Mouse (Mus musculus) midbrain, embryonic 15.5 days (tissue): Measurements from ENCODE around the gene Slc25a31. TPM values are rescaled to one million over a fixed set of nuclear protein-coding genes. Genes with fewer than 3 reads are reported as not detected.
A peak's percentile ranks its signal among the peaks of the same experiment; 100 is the strongest.

Experiments
- ATAC-seq: fragments of 200-750 bp; cut with Nextera tagmentation; replicated peaks from 2 replicates; pipeline ENCODE4 v1.8.0; 2017; ENCODE audit warnings: moderate TSS enrichment
- H3K27ac ChIP-seq: fragments of 300-500 bp; sonication (generic); 2 replicates; pipeline ENCODE4 v1.5.1; 2015; ENCODE audit warnings: mild to moderate bottlenecking, inconsistent platforms
- H3K27me3 ChIP-seq: fragments of 300-500 bp; sonication (generic); replicated peaks from 2 replicates; pipeline ENCODE4 v1.6.1; 2015; ENCODE audit warnings: inconsistent platforms
- H3K36me3 ChIP-seq: fragments of 300-500 bp; sonication (generic); replicated peaks from 2 replicates; pipeline ENCODE4 v1.6.1; 2015; ENCODE audit warnings: inconsistent platforms
- H3K4me1 ChIP-seq: fragments of 300-500 bp; sonication (generic); 2 replicates; pipeline ENCODE4 v1.6.1; 2015; ENCODE audit warnings: inconsistent platforms
- H3K4me2 ChIP-seq: fragments of 300-500 bp; sonication (generic); 2 replicates; pipeline ENCODE4 v1.6.1; 2015; ENCODE audit warnings: inconsistent platforms, mild to moderate bottlenecking, moderate library complexity
- H3K4me3 ChIP-seq: fragments of 300-500 bp; sonication (generic); 2 replicates; pipeline ENCODE4 v1.5.1; 2015; ENCODE audit warnings: mild to moderate bottlenecking, inconsistent platforms
- H3K9ac ChIP-seq: fragments of 300-500 bp; sonication (generic); 2 replicates; pipeline ENCODE4 v1.6.1; 2015; ENCODE audit warnings: mild to moderate bottlenecking, inconsistent platforms
- H3K9me3 ChIP-seq: fragments of 300-500 bp; sonication (generic); 2 replicates; pipeline ENCODE4 v1.6.1; 2016; ENCODE audit warnings: inconsistent platforms
- WGBS: fragments of 180-500 bp; shearing (Covaris S2); methylation state at CpG from one replicate; pipeline ENCODE4 v1.1.7; 2015; ENCODE audit warnings: mixed read lengths; 5-methylcytosine and 5-hydroxymethylcytosine counted together
- polyA plus RNA-seq: library from polyadenylated mRNA; unstranded; fragments of >200 nt; fragmentation: Nextera tagmentation; extraction: Ambion mirVana; gene quantifications from 2 replicates; pipeline ENCODE4 v1.2.1, GENCODE M21; 2015

Slc25a31 gene
- 0.31 and 0.32 TPM in 2 replicates for polyA plus RNA-seq

DNA sequence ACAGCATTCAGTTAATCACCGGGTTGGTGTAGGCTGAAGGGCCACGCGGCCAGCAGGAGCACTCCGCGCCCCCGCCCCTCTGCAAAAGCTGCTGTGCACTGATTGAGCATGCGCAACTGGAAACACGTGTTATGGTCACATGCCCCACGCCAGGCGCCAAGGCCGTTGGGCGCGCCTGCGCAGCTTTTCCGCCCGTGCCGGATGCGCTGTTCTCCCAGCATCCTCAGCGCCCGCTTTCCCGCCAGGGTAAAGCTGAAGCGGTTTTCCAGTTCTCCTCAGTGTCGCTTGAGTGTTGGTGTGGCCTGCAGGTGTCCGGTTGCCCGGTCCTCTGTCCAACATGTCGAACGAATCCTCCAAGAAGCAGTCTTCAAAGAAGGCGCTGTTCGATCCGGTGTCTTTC is at the start of gene Slc25a31:
TSS of gene Slc25a31 (plus strand) at position 201 of the 400 bp plus-strand sequence.
- H3K27me3 ChIP-seq: no peaks in the 10 kb centered on the region
- no peak within 1 kb of the TSS for H3K4me3 ChIP-seq
- H3K27ac ChIP-seq: no peak within 1 kb of the TSS
- H3K4me2 ChIP-seq: no peak within 1 kb of the TSS
- WGBS: 91% methylated on average over 30 of the region's 30 CpGs
- ATAC-seq: no peak
- no peaks in the 10 kb centered on the region for H3K9me3 ChIP-seq
- no peaks in the 10 kb centered on the region for H3K36me3 ChIP-seq
- no peak within 1 kb of the TSS for H3K9ac ChIP-seq
- H3K4me1 ChIP-seq: no peaks in the 10 kb centered on the region

DNA sequence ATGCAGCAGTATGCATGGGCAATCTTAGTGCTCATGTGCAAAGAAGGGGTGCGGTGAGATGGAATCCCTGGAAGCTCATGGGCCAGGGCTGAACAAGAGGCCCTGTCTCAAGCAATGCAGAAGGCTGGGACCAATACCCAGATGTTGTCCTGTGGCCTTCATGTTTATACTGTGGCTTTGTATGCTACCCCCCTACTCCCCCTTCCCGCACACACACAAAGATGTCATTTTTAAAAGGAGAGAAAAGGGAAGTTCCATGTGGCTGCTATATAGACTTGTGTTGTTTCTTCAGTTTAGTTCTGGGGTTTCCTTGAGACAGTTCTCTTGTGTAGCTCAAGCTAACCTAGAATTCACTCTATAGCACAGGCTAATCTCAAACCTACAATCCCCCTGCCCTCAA is 48.4 kb upstream of the Slc25a31 start:
- 93% methylated on average over 2 of the region's 2 CpGs for WGBS
- H3K4me1 ChIP-seq: no peaks in the 10 kb centered on the region
- H3K27me3 ChIP-seq: no peaks in the 10 kb centered on the region
- H3K36me3 ChIP-seq: no peaks in the 10 kb centered on the region; the same call in 1 of the 2 replicates
- ATAC-seq: no peak
- H3K4me3 ChIP-seq: no peak overlapping the region
- H3K9ac ChIP-seq: no peak overlapping the region
- H3K9me3 ChIP-seq: no peaks in the 10 kb centered on the region
- H3K4me2 ChIP-seq: no peak overlapping the region
- H3K27ac ChIP-seq: no peak overlapping the region

DNA sequence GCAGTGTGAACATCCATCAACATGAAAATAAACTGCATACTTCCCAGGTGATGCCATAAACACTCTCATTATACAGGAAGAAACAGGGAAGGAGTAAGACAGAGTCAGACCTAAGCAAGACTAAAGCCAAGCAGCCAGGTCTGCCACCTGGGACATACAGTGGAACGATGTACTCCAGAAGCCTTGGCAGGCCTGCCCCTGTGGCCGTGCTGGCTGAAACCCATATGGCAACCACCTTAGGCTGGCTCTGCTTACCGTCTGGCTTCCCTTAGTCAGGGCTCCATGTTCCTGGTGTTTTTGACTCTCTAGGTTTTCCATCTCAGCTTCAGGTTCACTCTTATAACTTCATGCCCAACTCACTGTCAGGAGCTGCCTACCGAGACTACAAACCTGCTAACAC is 42.5 kb upstream of the Slc25a31 start:
- ATAC-seq: no peak
- H3K27me3 ChIP-seq: no peaks in the 10 kb centered on the region
- no peak overlapping the region for H3K4me3 ChIP-seq
- H3K27ac ChIP-seq: no peak overlapping the region
- no peak overlapping the region for H3K4me2 ChIP-seq
- no peaks in the 10 kb centered on the region for H3K4me1 ChIP-seq
- 90% methylated on average over 4 of the region's 4 CpGs for WGBS
- H3K9ac ChIP-seq: no peak overlapping the region
- no peaks in the 10 kb centered on the region for H3K9me3 ChIP-seq
- no peaks in the 10 kb centered on the region; the same call in 1 of the 2 replicates for H3K36me3 ChIP-seq

DNA sequence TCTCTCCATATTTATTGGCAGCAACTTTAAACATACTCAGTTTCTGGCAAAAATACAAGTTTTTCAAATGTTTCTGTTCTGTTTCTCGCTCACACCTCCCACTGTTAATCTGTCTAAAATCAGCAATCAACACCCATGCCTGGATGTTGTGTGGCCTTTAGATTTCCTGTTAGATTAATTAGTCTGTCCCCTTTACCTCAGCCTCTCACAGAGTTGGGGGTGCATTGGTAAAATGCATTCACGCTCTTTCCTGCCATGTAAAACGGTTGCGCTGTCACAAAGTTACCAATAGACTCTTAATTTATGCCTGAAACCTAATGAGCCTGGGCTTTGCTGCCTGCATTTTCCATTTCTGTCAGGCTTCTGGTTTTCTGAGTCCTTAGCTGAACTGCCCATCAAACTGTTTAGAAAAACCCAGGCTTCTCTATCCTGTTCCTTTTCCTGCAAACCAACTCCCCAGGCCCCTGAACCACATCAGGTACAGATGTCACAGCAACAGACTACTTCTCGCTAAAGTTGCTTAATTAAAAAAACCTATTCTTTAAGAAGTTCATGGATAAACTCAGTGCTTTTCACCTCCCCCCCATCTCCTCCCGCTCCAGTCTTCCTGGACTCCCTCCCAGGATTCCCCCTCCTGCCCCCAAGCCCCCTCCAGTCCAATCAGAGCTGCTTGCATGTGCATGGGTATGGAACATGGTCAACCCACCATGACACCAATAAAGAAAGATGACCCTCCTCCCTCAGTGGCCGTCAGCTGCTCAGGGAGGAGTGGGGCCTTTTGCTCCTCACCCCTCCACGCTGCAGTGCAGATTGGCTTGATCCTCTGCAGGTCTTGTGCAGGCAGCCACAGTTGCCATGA is 41.6 kb upstream of the Slc25a31 start:
- Histone ChIP-seq H3K27me3 (no peaks in the 10 kb centered on the region), H3K9ac (no peak overlapping the region), H3K4me1 (no peaks in the 10 kb centered on the region), H3K9me3 (no peaks in the 10 kb centered on the region), H3K36me3 (no peaks in the 10 kb centered on the region; the same call in 1 of the 2 replicates), H3K4me3 (no peak overlapping the region), H3K27ac (no peak overlapping the region), H3K4me2 (no peak overlapping the region)
- WGBS: 83% methylated on average over 8 of the region's 8 CpGs
- no peak for ATAC-seq

DNA sequence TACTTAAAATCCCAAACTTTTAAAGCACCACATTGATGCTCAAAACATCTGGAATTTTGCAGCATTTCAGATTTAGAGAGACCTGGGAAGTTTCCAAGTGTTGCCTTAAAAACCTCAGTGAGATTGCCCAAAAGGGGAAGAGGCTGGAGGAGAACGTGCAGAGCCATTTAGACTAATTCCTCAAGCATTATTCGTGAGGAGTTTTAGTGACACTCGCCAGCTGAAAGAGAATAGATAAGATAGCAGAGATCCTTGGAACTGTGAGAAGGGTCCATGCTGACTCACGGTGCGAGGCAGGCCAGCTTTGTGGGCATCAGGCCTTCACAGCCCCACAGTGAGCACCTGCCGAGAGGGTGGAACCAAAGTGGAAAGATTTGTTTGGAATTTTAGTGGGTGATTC is 39.8 kb upstream of the Slc25a31 start:
- H3K27ac ChIP-seq: no peak overlapping the region
- no peaks in the 10 kb centered on the region for H3K9me3 ChIP-seq
- H3K4me1 ChIP-seq: no peaks in the 10 kb centered on the region
- no peak overlapping the region for H3K4me2 ChIP-seq
- WGBS: 67% methylated on average over 6 of the region's 6 CpGs
- no peak overlapping the region for H3K9ac ChIP-seq
- H3K4me3 ChIP-seq: no peak overlapping the region
- ATAC-seq: no peak
- H3K27me3 ChIP-seq: no peaks in the 10 kb centered on the region
- H3K36me3 ChIP-seq: no peaks in the 10 kb centered on the region

DNA sequence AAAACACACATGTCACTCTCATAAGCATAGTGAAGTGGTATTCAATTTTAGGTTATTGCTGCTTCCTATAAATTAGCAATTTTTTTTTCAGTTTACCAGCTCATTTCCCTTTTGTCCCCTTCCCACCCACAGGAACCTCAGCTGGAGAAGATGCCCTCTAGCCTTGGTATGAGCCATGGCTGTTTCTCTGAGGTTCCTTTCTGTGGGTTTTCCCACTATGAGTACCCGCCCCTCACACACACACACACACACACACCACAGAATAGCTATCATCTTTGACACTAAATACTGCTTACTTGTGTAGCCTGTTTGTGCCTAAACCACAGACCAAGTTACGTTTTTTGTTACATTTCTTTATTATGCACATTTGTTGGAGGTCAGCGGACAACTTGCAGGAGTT is 39.3 kb upstream of the Slc25a31 start:
- H3K27me3 ChIP-seq: no peaks in the 10 kb centered on the region
- no peak overlapping the region for H3K4me2 ChIP-seq
- 92% methylated on average over 3 of the region's 3 CpGs for WGBS
- H3K27ac ChIP-seq: no peak overlapping the region
- H3K4me1 ChIP-seq: no peaks in the 10 kb centered on the region
- no peak for ATAC-seq
- no peak overlapping the region for H3K9ac ChIP-seq
- H3K36me3 ChIP-seq: no peaks in the 10 kb centered on the region
- no peaks in the 10 kb centered on the region for H3K9me3 ChIP-seq
- H3K4me3 ChIP-seq: no peak overlapping the region

DNA sequence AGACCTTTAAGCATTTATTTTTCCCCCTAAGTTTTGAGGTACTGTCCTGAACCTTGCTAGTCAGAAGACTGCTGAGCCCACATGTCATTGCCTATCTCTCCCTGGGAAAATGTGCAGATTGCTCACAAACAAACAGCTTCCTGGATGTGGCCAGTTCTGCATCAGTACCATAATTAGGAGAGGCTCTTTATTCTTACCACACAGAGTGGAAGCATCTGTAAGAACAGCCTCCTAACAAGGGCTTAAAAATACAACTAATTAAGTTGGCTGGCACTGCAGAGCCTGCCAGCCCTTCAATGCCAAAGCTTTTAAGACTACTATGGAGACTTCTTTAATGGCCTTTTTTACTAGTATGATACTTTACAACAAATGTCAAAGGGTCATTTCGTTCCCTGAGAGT is 35.1 kb upstream of the Slc25a31 start:
- H3K4me1 ChIP-seq: no peaks in the 10 kb centered on the region
- no peaks in the 10 kb centered on the region for H3K36me3 ChIP-seq
- no peak overlapping the region for H3K4me2 ChIP-seq
- H3K9ac ChIP-seq: no peak overlapping the region
- WGBS: 61% methylated on average over 1 of the region's 1 CpGs
- no peak overlapping the region for H3K27ac ChIP-seq
- no peak overlapping the region for H3K4me3 ChIP-seq
- H3K9me3 ChIP-seq: no peaks in the 10 kb centered on the region
- no peaks in the 10 kb centered on the region for H3K27me3 ChIP-seq
- ATAC-seq: no peak

DNA sequence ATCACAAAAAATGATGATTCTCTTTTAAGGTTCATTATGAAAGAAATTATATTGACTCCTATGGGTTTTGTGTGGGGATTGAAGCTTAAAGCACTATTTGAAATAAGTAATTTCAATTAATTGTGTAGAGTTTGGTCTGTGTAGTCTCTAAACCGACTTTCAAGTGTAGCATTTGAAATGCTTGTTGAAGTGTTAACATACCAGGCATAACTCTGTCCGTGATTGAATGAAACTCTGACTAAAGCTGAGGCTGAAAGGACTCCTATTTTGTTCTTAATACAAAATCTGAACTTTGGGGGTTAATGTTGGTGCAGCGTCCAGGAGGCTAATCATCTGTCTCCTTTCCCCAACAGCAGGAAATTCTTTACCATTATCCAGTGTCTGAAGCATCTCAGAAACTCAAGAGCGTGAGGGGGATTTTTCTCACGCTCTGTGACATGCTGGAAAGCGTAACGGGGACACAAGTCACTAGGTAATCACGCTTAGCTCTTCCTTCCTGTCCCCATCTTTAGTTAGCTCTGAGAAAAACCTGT is 33.7 kb upstream of the Slc25a31 start:
- H3K9me3 ChIP-seq: no peaks in the 10 kb centered on the region

DNA sequence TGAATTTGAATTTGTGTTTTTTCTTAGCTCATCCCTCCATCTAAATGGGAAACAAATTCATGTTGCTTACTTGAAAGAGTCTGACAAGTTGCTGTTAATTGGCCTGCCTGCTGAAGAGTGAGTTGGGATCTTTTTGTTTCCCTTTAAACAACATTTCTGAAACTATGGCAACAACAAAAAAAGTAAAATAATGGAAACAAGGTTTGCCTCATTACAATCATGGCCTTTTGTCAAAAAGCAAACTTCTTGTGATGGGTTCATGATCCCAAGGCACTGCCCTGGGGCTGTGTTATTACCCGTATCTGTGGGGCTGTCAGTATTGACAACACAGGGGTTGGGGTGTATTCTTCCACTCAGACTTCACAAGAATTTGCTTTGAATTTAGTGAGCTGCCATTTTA is 29.8 kb upstream of the Slc25a31 start:
- H3K4me3 ChIP-seq: no peak overlapping the region

More for the DNA sequence above, 33.7 kb upstream of the Slc25a31 start:
- Histone ChIP-seq H3K27ac (no peak overlapping the region), H3K4me2 (no peak overlapping the region), H3K36me3 (no peaks in the 10 kb centered on the region), H3K9ac (no peak overlapping the region), H3K27me3 (no peaks in the 10 kb centered on the region), H3K4me1 (no peaks in the 10 kb centered on the region), H3K4me3 (no peak overlapping the region)
- WGBS: 37% methylated on average over 8 of the region's 8 CpGs
- ATAC-seq: no peak

DNA sequence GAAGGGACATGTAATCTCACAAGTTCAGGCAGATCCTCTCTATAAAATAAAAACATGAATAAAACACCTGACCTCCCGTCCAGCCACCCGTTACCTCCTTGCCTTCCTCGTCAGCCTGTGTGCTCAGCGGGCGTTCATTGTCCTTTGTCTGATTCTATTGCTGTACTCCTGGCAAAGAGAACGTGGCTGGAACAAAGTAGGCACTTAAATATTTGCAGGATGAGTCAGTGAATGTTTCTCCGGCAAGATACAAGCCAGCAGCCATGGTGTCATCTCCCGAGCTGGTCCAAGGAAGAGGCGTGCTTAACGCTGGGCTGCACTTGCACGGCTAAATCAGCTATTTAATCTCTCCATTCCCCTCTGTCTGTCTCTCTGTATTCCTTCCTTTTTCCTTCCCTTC is 26.3 kb upstream of the Slc25a31 start:
- Histone ChIP-seq H3K9ac (no peak overlapping the region), H3K27me3 (no peaks in the 10 kb centered on the region), H3K27ac (no peak overlapping the region), H3K4me3 (no peak overlapping the region), H3K4me1 (peaks cover 11% of the 10 kb centered on the region), H3K9me3 (no peaks in the 10 kb centered on the region), H3K36me3 (no peaks in the 10 kb centered on the region), H3K4me2 (no peak overlapping the region)
- 24% methylated on average over 11 of the region's 11 CpGs for WGBS
- ATAC-seq: no peak

More for the DNA sequence above, 29.8 kb upstream of the Slc25a31 start:
- H3K9ac ChIP-seq: no peak overlapping the region
- 0 out of 2 replicates have a peak, but pooled peaks cover 7% of the 10 kb centered on the region for H3K4me1 ChIP-seq
- H3K9me3 ChIP-seq: no peaks in the 10 kb centered on the region
- WGBS: 53% methylated on average over 1 of the region's 1 CpGs
- H3K27ac ChIP-seq: no peak overlapping the region
- H3K36me3 ChIP-seq: no peaks in the 10 kb centered on the region
- H3K4me2 ChIP-seq: no peak overlapping the region
- ATAC-seq: no peak
- H3K27me3 ChIP-seq: no peaks in the 10 kb centered on the region

DNA sequence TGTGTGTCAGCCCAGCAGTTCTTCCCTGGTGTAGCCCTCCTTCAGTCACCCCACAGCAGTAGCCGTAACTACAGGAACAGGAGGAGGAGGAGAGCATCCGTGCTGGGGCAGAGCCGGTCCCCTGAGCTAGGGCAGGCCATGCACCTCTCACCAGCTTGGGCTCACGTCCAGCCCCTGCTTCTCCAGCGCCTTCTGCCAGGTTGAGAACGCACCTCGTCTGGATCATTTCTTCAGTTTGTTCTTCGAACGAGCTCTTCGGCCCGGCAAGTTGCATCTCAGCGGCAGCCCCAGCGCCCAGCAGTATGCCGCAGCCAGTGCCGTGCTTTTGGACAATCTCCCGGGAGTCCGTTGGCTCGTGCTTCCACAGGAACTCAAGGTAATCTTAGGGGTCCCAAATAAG is 25.5 kb upstream of the Slc25a31 start:
- H3K4me1 ChIP-seq: peaks cover 11% of the 10 kb centered on the region
- no peak overlapping the region for H3K4me2 ChIP-seq
- no peak overlapping the region for H3K9ac ChIP-seq
- no peaks in the 10 kb centered on the region for H3K36me3 ChIP-seq
- no peak overlapping the region for H3K4me3 ChIP-seq
- no peak for ATAC-seq
- H3K27ac ChIP-seq: no peak overlapping the region
- 90% methylated on average over 18 of the region's 18 CpGs for WGBS
- no peaks in the 10 kb centered on the region for H3K27me3 ChIP-seq
- H3K9me3 ChIP-seq: no peaks in the 10 kb centered on the region

DNA sequence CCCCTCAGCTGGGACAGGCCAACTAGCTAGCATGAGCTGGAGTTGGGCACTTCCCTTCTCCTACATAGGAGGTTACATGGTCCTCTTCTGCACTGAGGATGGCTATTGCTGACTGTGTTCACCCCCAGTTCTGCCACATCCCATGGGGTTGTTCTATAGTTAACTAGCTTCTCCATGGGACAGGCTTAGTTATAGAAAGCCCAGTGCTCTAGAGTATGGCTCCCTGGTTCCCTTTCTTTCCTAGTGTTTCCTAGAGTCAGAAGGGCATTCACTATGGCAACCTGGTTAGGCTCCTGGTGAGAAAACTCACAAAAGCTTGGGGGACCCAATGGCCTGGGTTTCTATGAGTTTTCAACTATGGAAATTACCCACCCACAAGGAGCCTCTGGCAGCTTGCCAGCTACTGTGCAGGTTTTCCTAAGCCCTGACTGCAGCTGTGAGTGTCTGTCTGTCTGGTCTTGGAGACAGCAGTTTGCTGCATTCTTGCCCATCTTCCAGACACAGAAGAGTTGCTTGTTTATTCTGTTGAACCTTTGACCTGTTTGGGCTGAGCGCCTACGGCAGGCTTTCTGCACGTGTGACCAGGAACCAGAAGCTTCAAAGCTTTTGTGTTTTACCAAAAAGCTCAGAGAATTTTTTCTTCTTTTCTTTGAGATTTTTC is 22.7 kb upstream of the Slc25a31 start:
- Histone ChIP-seq H3K27me3 (no peaks in the 10 kb centered on the region), H3K9ac (no peak overlapping the region), H3K27ac (no peak overlapping the region), H3K4me1 (peaks cover 11% of the 10 kb centered on the region), H3K4me2 (no peak overlapping the region), H3K36me3 (no peaks in the 10 kb centered on the region), H3K4me3 (no peak overlapping the region), H3K9me3 (no peaks in the 10 kb centered on the region)
- ATAC-seq: peak; percentile 59
- WGBS: 7% methylated on average over 3 of the region's 3 CpGs
